Mouse (Mus musculus): Measurements from ENCODE around the gene Gm3182. TPM values are rescaled to one million over a fixed set of nuclear protein-coding genes. Genes with fewer than 3 reads are reported as not detected.
A peak's percentile ranks its signal among the peaks of the same experiment; 100 is the strongest.
"Not testable (repeated sequence)": the region's sequence is repeated elsewhere in the genome, so short reads cannot be mapped to it uniquely, and the experiment has no call there.

Gene Gm3182
- polyA plus RNA-seq (2012; rRNA removed): 0.06 and 0.08 TPM in 2 replicates

- not testable (repeated sequence) for H3K4me1 ChIP-seq (ENCODE audit: control insufficient read depth, insufficient read depth, low read length); H3K4me3 ChIP-seq (ENCODE audit: insufficient read depth, low read length); H3K27ac ChIP-seq (ENCODE audit: insufficient read depth, low read length)
Observed at GRCm38 (mm10) chr14:4481445-4481844, at the start of gene Gm3182. Gene Gm3182 (plus strand): TSS chr14:4481745.

GRCm38 (mm10) chr14:4499425-4499824 is 17.9 kb downstream of the Gm3182 start:
- H3K27ac ChIP-seq (ENCODE audit: insufficient read depth, low read length); H3K4me1 ChIP-seq (ENCODE audit: control insufficient read depth, insufficient read depth, low read length): not testable (repeated sequence)
- peak overlapping the region; percentile 31; the same call in 1 of the 2 replicates for H3K4me3 ChIP-seq (ENCODE audit: insufficient read depth, low read length)

Other genes starting within 250 kb of the Gm3182 start
- gene Gm3138, start 232.1 kb upstream of the Gm3182 start, polyA plus RNA-seq (2012; rRNA removed): not detected in 2 replicates
- not detected in 2 replicates for gene Gm3149, start 164.5 kb upstream of the Gm3182 start, polyA plus RNA-seq (2012; rRNA removed)
- 0.50 and 0.81 TPM in 2 replicates for gene 2610042L04Rik, start 147.0 kb upstream of the Gm3182 start, polyA plus RNA-seq (2012; rRNA removed)
- not detected in 2 replicates for gene Gm3159, start 84.2 kb upstream of the Gm3182 start, polyA plus RNA-seq (2012; rRNA removed)
- 0.34 and 0.40 TPM in 2 replicates for gene Gm3164, start 66.3 kb upstream of the Gm3182 start, polyA plus RNA-seq (2012; rRNA removed)
- 1.8 TPM in 1 of 2 replicates, not detected in the other for gene Gm3173, start 50.8 kb upstream of the Gm3182 start, polyA plus RNA-seq (2012; rRNA removed)
- gene Gm3047, start 73.7 kb downstream of the Gm3182 start, polyA plus RNA-seq (2012; rRNA removed): not detected in 2 replicates
- gene Gm8159, start 150.6 kb downstream of the Gm3182 start, polyA plus RNA-seq (2012; rRNA removed): 0.30 and 0.40 TPM in 2 replicates
- 0.98 and 1.2 TPM in 2 replicates for gene Gm3239, start 182.4 kb downstream of the Gm3182 start, polyA plus RNA-seq (2012; rRNA removed)
- gene Gm7876, start 227.5 kb downstream of the Gm3182 start, polyA plus RNA-seq (2012; rRNA removed): 0.21 TPM in 1 of 2 replicates, not detected in the other
- gene Gm3252, start 245.0 kb downstream of the Gm3182 start, polyA plus RNA-seq (2012; rRNA removed): 1.4 TPM in 2 replicates